Mouse (Mus musculus) stomach, postnatal 0 days (tissue): ENCODE data around the gene Kmt5c. TPM values are rescaled to one million over a fixed set of nuclear protein-coding genes. Genes with fewer than 3 reads are reported as not detected.

Experiments used
- ATAC-seq: fragments of 200-750 bp; cut with Nextera tagmentation; 2 replicates; pipeline ENCODE4 v1.8.0; 2017; ENCODE audit not compliant: low FRiP score, low TSS enrichment
- DNase-seq: peaks from one replicate; pipeline ENCODE4 v3.0.0-alpha.2; 2016; ENCODE audit warnings: low spot score
- H3K27ac ChIP-seq: fragments of 300-500 bp; sonication (generic); replicated peaks from 2 replicates; pipeline ENCODE4 v1.5.1; 2014; ENCODE audit warnings: mild to moderate bottlenecking, control low read depth
- H3K27me3 ChIP-seq: fragments of 300-500 bp; sonication (generic); 2 replicates; pipeline ENCODE4 v1.6.1; 2014; ENCODE audit warnings: low read length; ENCODE audit not compliant: control insufficient read depth, insufficient read depth
- H3K36me3 ChIP-seq: fragments of 300-500 bp; sonication (generic); 2 replicates; pipeline ENCODE4 v1.6.1; 2014; ENCODE audit warnings: low read length, mixed read lengths; ENCODE audit not compliant: control insufficient read depth, insufficient read depth
- H3K4me1 ChIP-seq: fragments of 300-500 bp; sonication (generic); replicated peaks from 2 replicates; pipeline ENCODE4 v1.6.1; 2014; ENCODE audit warnings: antibody characterized with exemption; ENCODE audit not compliant: control insufficient read depth, insufficient read depth
- H3K4me2 ChIP-seq: fragments of 300-500 bp; sonication (generic); replicated peaks from 2 replicates; pipeline ENCODE4 v1.6.1; 2014; ENCODE audit warnings: low read depth, mild to moderate bottlenecking, control low read depth, moderate library complexity
- H3K4me3 ChIP-seq: fragments of 300-500 bp; sonication (generic); 2 replicates; pipeline ENCODE4 v1.5.1; 2014; ENCODE audit warnings: low read depth, low read length, control low read depth
- H3K9ac ChIP-seq: fragments of 300-500 bp; sonication (generic); 2 replicates; pipeline ENCODE4 v1.6.1; 2014; ENCODE audit warnings: mild to moderate bottlenecking, low read length, control low read depth, mixed read lengths
- H3K9me3 ChIP-seq: fragments of 300-500 bp; sonication (generic); 2 replicates; pipeline ENCODE4 v1.6.1; 2016; ENCODE audit warnings: low read length; ENCODE audit not compliant: control insufficient read depth
- CTCF ChIP-seq: IDR thresholded peaks from 2 replicates; pipeline ENCODE4 v1.5.1; 2016; ENCODE audit warnings: antibody characterized with exemption, low read depth, mild to moderate bottlenecking, moderate library complexity
- EP300 ChIP-seq: optimal IDR thresholded peaks from 2 replicates; pipeline ENCODE3; 2016; ENCODE audit warnings: antibody characterized with exemption
- WGBS: fragments of 180-500 bp; shearing (Covaris S2); extraction: QIAGEN DNeasy Blood & Tissue Kit; methylation state at CpG from one replicate; pipeline ENCODE4 v1.1.7; 2014; 5-methylcytosine and 5-hydroxymethylcytosine counted together
- polyA plus RNA-seq: library from polyadenylated mRNA; unstranded; fragments of >200 nt; fragmentation: Nextera tagmentation; extraction: Ambion mirVana; gene quantifications from 2 replicates; pipeline ENCODE4 v1.2.1, GENCODE M21; 2015

Gene Kmt5c
- polyA plus RNA-seq, 1 experiment from 2014 or later: 31.8 TPM

- DNase-seq (no peak), ATAC-seq (no peak)
- no peaks in the 10 kb centered on the region for H3K9me3 ChIP-seq
- H3K4me1 ChIP-seq: 0 out of 2 replicates have a peak, but pooled peaks cover 3% of the 10 kb centered on the region
- H3K4me2 ChIP-seq: no peak overlapping the region
- no peak overlapping the region for H3K27ac ChIP-seq
- H3K27me3 ChIP-seq: no peaks in the 10 kb centered on the region
- H3K36me3 ChIP-seq: no peaks in the 10 kb centered on the region
- no peak overlapping the region for H3K9ac ChIP-seq
- H3K4me3 ChIP-seq: no peak overlapping the region
- TF ChIP-seq CTCF (no peak), EP300 (no peak)
- WGBS: 5% methylated on average over 15 of the region's 20 CpGs
These were observed 38.1 kb downstream of the Kmt5c start for GRCm38 (mm10) chr7:4777851-4778637.

DNA sequence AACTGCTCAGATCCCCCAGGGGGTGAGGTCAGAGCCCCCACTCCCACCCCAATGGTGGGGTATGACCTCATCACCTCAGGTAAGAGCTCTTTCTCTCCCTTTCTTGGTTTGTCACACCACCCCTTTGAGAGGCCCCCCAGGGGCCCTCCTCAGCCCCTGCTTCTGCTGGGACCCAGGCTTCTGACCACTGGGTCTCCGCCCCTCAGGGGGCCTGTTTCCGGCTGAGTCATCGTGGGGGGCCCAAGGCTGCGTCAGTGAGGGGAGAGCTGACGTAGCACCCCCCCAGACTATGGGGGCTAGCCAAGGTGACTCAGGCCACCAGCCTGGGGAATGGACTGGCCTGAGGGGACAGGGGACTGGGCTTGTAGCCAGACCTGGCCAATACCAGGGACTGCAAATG lies 40.0 kb downstream of the Kmt5c start:
- 28% methylated on average over 5 of the region's 5 CpGs for WGBS
- no peaks in the 10 kb centered on the region for H3K27me3 ChIP-seq
- H3K4me1 ChIP-seq: 0 out of 2 replicates have a peak, but pooled peaks cover 3% of the 10 kb centered on the region
- no peak overlapping the region for H3K4me2 ChIP-seq
- DNase-seq: no peak
- H3K27ac ChIP-seq: no peak overlapping the region
- no peak for TF ChIP-seq EP300
- no peak for TF ChIP-seq CTCF
- H3K36me3 ChIP-seq: no peaks in the 10 kb centered on the region
- H3K4me3 ChIP-seq: no peak overlapping the region
- ATAC-seq: no peak
- no peaks in the 10 kb centered on the region for H3K9me3 ChIP-seq
- H3K9ac ChIP-seq: no peak overlapping the region

DNA sequence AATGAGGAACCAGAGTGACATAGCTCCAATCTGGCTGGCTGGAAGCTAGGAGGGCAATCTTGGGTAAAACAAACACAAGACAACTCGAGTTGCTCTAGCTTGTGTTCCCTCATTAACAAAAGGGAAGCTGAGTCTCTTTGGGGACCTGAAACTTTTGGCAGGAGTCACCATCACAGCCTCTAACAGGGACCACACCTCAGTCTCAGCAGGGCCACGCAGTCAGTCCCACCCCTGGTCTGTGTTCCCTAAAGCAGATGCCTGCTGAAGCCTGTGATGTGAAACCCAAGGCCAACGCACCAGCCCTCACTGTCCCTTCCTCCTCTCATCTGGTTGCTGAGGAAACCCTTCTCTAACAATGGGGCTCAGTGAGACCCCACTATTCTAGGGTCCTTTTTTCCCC lies 42.2 kb downstream of the Kmt5c start:
- 40% methylated on average over 3 of the region's 3 CpGs for WGBS
- H3K36me3 ChIP-seq: no peaks in the 10 kb centered on the region
- no peak overlapping the region for H3K27ac ChIP-seq
- no peak overlapping the region for H3K4me3 ChIP-seq
- no peaks in the 10 kb centered on the region for H3K27me3 ChIP-seq
- ATAC-seq (no peak), DNase-seq (no peak)
- H3K9ac ChIP-seq: no peak overlapping the region
- no peaks in the 10 kb centered on the region for H3K9me3 ChIP-seq
- H3K4me2 ChIP-seq: no peak overlapping the region
- no peak for TF ChIP-seq CTCF
- TF ChIP-seq EP300: no peak
- 0 out of 2 replicates have a peak, but pooled peaks cover under 1% of the 10 kb centered on the region for H3K4me1 ChIP-seq

- WGBS: 71% methylated on average over 2 of the region's 2 CpGs
These were observed 42.8 kb downstream of the Kmt5c start, which contains the start of the genes Il11 and Tmem190 for GRCm38 (mm10) chr7:4782759-4783158. TSS of gene Il11 (minus strand) at chr7:4782859. TSS of gene Tmem190 (plus strand) at chr7:4782937.

DNA sequence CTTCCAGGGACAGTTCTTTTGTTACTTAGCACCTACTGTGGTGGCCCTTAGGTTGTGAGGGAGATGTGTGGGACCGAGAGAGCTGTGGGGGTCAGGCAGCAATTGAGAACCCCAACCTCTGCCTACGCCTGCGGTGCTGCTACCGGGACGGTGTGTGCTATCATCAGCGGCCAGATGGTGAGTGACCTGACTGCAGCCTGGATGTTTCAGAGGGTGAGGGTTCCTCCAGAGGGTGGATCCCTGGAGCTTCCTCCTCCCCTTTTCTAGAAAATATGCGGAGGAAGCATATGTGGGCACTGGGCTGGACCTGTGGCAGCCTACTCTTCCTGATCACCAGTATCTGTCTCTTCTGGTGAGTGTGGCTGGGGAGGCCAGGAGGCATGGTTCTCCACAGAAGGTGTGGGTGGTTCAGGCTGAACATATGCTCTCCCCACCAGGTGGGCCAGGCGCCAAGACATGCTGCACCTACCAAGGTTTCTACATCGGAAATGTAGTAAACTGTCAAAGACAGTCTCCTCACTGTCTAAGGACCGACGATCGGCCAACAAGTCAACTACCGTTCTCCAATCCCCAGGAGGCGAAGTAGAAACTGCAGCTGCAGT lies 43.9 kb downstream of the Kmt5c start:
- Histone ChIP-seq H3K27ac (no peak overlapping the region), H3K36me3 (no peaks in the 10 kb centered on the region), H3K9me3 (no peaks in the 10 kb centered on the region), H3K4me1 (no peaks in the 10 kb centered on the region; the same call in 1 of the 2 replicates), H3K4me2 (no peak overlapping the region), H3K27me3 (no peaks in the 10 kb centered on the region), H3K9ac (no peak overlapping the region), H3K4me3 (no peak overlapping the region)
- DNase-seq (no peak), ATAC-seq (no peak)
- WGBS: 81% methylated on average over 14 of the region's 14 CpGs
- TF ChIP-seq CTCF (no peak), EP300 (no peak)

More at GRCm38 (mm10) chr7:4782759-4783158, 42.8 kb downstream of the Kmt5c start, which contains the start of the genes Il11 and Tmem190:
- no peak for TF ChIP-seq CTCF
- no peak for TF ChIP-seq EP300
- Histone ChIP-seq H3K4me1 (no peaks in the 10 kb centered on the region), H3K4me3 (no peak within 1 kb of the TSS), H3K27ac (no peak within 1 kb of the TSS), H3K4me2 (no peak within 1 kb of the TSS), H3K27me3 (no peaks in the 10 kb centered on the region), H3K9ac (no peak within 1 kb of the TSS), H3K9me3 (no peaks in the 10 kb centered on the region), H3K36me3 (no peaks in the 10 kb centered on the region)
- ATAC-seq (no peak), DNase-seq (no peak)
